Mouse (Mus musculus): ENCODE data around the gene Fancm.
"Not testable (repeated sequence)": the region's sequence is repeated elsewhere in the genome, so short reads cannot be mapped to it uniquely, and the experiment has no call there.

The Fancm gene

DNA sequence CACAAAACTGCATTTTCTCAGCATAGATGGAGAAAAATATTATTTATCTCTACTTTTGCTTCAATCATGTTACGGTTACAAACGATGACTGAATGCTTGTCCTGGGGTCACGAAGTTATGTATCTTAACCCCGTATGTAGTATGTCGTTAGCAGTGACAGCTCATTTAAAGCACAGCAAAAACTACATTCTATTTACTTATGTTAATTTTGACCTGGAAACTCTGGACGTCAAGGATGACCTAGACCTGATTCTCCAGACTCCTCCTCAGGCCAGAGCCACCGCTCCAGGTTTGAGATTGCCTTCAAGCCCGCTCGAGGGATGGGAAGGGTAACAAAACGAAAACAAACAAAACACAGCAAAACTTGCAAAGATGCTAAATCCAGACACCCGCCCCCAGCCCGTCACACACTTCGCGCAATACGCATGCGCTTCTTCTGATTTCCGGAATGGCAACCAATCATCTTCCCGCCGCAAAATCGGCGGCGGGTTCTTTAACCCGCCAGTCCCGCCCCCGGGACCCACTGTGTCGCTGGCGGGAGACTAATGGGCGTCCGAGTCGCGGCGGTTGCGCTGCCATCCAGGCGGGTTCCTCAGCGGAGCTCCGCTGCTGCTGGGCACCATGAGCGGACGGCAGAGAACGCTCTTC, at the start of gene Fancm:
Gene Fancm, plus strand, starts transcription at position 519 of the 648 bp plus-strand sequence.
- DNase-seq (ENCODE audit: low spot score in 2 of 2) = peak; percentile 93 to 95

DNA sequence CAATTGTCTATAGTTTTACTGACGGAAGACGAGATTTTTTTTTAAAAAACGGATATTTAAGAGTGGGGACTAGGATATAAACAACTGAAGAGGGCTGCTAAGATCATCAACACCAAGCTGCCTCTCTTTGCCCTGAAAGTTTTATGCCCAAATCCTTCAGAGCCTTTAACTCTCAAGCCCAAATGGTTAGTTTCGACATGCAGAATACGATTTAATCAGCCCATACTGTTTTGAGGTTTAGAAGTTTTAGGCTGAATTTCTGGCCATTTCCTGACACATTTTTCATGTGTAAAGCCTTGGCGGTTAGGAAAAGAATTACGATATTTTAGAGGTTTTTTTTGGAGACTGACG, 39.6 kb upstream of the Fancm start:
- DNase-seq (ENCODE audit: low spot score in 2 of 2) = no peak

GRCm38 (mm10) chr12:65036190-65036870, 39.1 kb upstream of the Fancm start, which contains the start of gene Prpf39:
Gene Prpf39, plus strand, starts transcription at chr12:65036333.
- DNase-seq (ENCODE audit: low spot score in 2 of 2) = peak; percentile 89 to 92

GRCm38 (mm10) chr12:65036892-65037545, 38.4 kb upstream of the Fancm start:
- no peak for DNase-seq (ENCODE audit: low spot score in 2 of 2)

GRCm38 (mm10) chr12:65037546-65037937, 37.9 kb upstream of the Fancm start:
- no peak for DNase-seq (ENCODE audit: low spot score in 2 of 2)

DNA sequence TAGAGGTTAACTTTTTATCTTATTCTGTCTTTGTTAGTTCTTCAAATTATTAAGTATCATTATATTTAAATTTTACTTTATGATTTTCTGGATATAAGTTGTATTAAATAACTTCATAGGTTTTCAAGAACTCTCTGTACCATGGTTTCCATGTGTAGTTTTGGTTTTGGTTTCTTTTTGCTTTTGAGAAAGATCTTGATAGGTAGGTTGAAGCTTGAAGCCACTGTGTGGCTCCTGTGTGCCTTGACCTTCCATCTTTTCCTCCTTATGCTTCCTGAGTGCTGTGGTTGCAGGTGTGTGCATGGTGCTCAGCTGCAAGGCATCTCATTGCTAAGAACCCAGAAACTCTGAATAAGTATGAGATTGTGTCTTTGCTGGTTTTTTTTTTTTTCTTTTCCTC, 26.6 kb upstream of the Fancm start:
- no peak for DNase-seq (ENCODE audit: low spot score in 2 of 2)

DNA sequence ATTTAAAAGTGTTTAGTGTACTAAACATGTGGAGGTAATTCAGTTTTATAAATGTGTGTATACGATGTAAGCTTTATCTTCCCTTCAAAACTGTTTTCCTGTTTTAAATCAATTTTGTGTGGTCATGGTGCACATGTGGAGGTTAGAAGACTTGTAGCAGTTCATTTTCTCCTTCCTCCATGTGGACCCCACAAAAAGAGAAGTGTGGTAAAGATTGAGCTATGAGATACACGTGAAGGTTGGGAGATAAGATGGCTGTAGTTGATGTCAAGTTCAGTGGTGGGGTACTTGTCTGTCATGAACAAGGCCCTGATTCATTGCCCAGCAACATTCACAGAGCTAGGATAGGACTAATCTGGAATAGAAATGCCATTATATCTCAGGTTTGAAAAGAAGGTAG, 17.2 kb upstream of the Fancm start:
- no peak for DNase-seq (ENCODE audit: low spot score in 2 of 2)

- DNase-seq (ENCODE audit: low spot score in 2 of 2) = no peak
Observed at GRCm38 (mm10) chr12:65061082-65061481, 14.3 kb upstream of the Fancm start.

GRCm38 (mm10) chr12:65065241-65065640, 10.2 kb upstream of the Fancm start:
- DNase-seq (ENCODE audit: low spot score in 2 of 2) = no peak

GRCm38 (mm10) chr12:65066234-65066633, 9.2 kb upstream of the Fancm start:
- DNase-seq (ENCODE audit: low spot score in 2 of 2) = no peak

GRCm38 (mm10) chr12:65068409-65068808, 7.0 kb upstream of the Fancm start:
- no peak for DNase-seq (ENCODE audit: low spot score in 2 of 2)

DNA sequence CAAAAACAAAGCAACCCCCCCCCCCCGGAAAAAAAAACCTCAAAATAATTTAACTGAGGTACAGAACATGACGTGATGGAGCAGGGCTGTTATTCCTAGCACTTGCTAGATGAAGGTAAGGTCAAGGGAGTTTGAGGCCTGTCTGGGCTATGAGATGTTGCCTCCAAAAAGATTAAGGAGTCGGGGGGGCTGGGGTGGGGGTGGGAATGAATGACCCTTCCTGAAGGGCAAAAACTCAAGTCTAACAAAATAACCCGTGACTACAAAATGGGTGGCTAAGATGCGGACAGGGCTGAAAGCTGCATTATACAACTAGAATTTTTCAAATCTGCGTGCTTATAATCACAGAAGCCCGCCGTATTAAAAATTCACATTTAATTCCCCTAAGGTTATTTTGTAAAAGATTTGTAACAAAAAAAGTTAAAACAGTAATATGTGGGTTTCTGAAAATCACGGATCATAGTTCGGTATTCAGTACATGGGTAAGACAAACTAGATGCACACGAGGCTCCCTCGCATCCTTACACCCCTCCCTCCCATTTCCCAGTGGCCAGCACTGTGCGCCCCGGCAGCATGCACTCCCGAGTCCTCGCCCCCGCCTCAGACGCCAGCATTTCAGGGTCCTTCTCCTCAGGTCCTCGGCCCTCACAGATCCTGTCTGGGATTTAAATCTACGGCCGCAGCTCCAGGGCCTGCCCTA, 2.3 kb upstream of the Fancm start:
- no peak for DNase-seq (ENCODE audit: low spot score in 2 of 2)

- DNase-seq (ENCODE audit: low spot score in 2 of 2) = peak; percentile 95 to 96
Observed at GRCm38 (mm10) chr12:65073611-65074178, 1.7 kb upstream of the Fancm start, which contains the start of gene Fkbp3. Gene Fkbp3, minus strand, starts transcription at chr12:65074007.

DNA sequence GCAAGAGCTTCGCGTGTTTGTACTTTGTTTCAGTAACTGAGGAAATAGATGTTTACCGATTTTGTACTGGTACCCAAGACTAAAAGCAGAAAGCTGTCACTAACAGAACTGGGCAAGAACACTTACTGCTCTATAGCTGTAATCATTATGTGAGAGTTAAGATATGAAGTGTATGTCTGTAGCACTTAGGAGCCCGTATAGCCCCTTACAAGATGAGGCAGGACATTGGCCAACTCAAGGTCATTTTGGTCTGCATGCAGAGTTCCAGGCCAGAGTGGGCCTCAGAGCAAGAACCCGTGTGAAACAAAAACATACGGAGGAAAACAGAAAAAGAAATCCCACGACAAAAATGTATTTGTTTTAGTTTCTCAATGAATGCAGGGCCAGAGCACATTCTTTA, 752 bp upstream of the Fancm start:
- DNase-seq (ENCODE audit: low spot score in 2 of 2) = no peak

DNA sequence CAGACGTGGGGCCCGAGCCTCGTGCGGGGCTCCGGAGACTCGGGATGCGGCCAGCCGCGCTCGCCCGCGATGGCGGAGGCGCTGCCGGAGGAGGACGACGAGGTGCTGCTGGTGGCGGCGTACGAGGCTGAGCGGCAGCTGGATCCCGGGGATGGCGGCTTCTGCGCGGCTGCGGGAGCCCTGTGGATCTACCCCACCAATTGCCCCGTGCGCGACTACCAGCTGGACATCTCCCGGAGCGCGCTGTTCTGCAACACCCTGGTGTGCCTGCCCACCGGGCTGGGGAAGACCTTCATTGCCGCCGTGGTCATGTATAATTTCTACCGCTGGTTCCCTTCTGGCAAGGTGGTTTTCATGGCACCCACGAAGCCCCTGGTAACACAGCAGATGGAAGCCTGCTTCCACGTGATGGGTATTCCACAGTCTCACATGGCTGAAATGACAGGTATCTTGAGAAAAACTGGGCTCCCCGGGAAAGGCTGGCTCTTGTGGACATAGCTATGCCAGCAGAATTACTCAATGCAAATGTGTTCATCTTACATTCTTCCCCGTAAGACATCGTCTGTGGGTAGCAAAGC, 419 bp downstream of the Fancm start:
- DNase-seq (ENCODE audit: low spot score in 2 of 2) = peak; percentile 26 to 33

- no peak for DNase-seq (ENCODE audit: low spot score in 2 of 2)
Observed at GRCm38 (mm10) chr12:65076906-65077305, 1.5 kb downstream of the Fancm start.

DNA sequence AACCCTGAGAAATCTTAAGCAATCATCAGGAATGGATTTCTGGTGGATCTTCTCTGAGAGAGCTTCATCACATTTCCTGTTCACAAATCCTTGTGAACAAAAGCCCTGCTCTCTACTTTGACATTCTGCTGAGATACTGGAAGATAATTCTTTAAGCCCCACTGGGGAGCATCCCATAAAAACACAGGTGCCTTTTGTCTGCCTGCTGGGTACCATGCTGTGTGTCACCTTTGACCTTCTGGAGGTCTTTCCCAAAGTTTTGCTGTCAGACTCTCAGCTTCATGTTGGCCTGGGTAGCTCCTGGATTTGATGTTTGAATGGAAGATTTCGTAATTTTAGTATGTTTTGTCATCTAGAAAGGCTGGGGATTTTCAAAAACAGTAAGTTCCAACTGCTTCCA, 33.3 kb downstream of the Fancm start:
- DNase-seq (ENCODE audit: low spot score in 2 of 2) = no peak

GRCm38 (mm10) chr12:65111503-65111902, 36.1 kb downstream of the Fancm start:
- DNase-seq (ENCODE audit: low spot score in 2 of 2) = no peak

- DNase-seq (ENCODE audit: low spot score in 2 of 2) = peak; percentile 37 to 40
Observed at GRCm38 (mm10) chr12:65112811-65113210, 37.4 kb downstream of the Fancm start.

DNA sequence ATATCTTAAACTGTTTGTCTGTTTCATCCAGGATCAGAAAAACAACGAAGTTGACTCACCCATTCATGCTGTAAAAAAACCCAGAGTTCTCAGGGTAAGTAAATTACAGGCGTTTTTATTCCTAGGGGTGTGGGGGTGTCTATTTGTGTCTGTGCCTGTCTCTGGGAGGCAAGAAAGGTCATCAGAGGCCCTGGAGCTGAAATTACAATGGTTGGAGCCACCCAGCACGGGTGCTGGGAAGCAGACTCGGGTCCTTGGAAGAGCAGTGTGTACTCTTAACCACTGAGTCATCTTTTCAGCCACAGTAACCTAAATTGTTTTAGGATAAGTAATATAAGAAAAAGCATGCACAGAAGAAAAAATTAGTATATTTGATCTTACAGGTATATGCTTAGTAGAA, 38.5 kb downstream of the Fancm start:
- DNase-seq (ENCODE audit: low spot score in 2 of 2) = no peak

- not testable (repeated sequence) for DNase-seq (ENCODE audit: low spot score in 2 of 2)
Observed at GRCm38 (mm10) chr12:65114978-65115377, 39.6 kb downstream of the Fancm start.

- DNase-seq (ENCODE audit: low spot score in 2 of 2) = no peak
Observed at GRCm38 (mm10) chr12:65118968-65119367, 43.6 kb downstream of the Fancm start.

Measured in right cerebral cortex, adult 2 months (tissue).